Mouse (Mus musculus) thymus, adult 2 months (tissue): ENCODE results near the gene Actr5.

Experiments used
- CTCF ChIP-seq: fragments of 200-500 bp; IDR thresholded peaks from 2 replicates; pipeline ENCODE4 v1.5.1; 2012; ENCODE audit warnings: mild to moderate bottlenecking, control low read depth, low read length, moderate library complexity, borderline replicate concordance; ENCODE audit not compliant: control insufficient read depth, poor library complexity, insufficient read depth; ENCODE audit errors: extremely low read depth
- POLR2A ChIP-seq: fragments of 200-500 bp; IDR thresholded peaks from 2 replicates; pipeline ENCODE4 v1.6.1; 2012; ENCODE audit warnings: mild to moderate bottlenecking, low read length, control low read depth, moderate library complexity; ENCODE audit not compliant: control insufficient read depth, poor library complexity, insufficient read depth; ENCODE audit errors: extremely low read depth

DNA sequence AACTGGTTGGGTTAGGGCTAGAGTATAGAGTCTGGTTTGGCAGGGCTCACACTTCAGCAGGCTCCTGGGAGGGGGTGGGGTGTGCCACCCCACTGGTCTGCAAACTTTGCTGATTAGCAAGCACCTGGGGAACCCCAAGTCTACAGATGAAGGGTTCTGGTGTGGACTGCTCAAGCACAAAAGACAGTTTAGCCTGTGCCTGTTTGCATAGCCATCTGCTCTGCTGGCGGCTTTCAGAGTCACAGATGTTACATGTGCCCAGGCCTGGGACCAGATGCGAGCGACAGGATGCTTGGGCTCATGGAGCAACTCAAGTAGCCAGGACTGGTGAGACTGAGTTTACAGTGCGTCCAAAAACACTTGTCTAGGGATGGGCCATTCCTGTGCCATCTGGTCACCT, 48.8 kb downstream of the Actr5 start:
- TF ChIP-seq CTCF (no peak), POLR2A (no peak)
